Mouse (Mus musculus): Measurements from ENCODE around the gene Tnfsf9.

Tnfsf9 gene

DNA sequence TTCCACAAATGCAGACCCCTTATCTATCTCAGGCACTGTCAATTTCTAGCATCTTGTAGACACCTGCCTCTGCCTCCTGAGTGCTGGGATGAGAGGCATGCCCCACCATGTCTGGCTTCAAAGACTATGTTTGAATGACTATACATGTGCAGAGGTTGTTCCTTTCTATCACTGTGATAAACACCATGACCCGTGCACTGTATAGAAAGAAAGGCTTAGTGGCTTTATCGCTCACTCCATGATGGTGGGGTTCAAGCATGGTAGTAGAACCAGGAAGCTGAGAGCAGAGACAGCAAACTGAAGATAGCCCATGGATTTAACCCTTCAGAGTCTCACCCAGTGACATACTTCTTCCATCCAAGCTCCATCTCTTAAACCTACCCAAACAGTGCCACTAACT is 29.6 kb downstream of the Tnfsf9 start:
- no peak for DNase-seq (ENCODE audit: low read depth)

DNA sequence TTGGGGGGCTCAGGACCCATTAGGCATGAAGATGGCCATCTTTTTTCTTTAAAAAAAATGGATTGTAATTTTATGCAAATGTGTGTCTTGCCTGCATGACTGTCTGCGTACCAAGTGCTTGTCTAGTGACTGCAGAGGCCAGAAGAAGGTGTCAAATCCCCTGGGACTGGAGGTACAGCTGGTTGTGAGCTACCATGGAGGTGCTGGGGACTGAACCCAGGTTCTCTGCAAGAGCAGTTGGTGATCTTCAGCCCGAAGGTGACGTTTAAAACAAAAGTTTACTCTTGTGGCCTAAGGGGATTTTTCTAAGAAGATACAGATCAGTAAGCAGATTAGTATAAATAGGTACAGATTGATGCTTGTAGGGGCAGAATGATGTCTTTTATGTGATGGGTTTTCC is 30.5 kb downstream of the Tnfsf9 start:
- DNase-seq (ENCODE audit: low read depth), result no peak

DNA sequence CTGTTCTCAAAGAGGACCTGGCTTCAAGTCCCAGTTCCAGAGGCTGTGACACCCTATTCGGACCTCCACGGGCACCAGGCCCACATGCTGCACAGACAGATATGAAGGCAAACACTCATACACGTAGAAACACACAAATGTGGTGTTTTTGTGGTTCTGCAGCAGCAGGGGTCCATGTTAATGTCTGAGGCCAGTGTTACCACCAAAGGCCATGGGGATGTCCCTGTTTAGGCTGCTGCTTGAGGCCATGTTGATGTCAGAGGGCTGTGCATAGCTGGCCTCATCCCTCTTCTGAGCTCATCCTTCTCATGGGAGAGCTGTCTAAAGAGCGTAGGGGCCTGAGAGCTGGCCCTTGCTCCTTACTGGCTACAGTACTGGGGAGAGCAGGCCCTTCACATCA is 33.6 kb downstream of the Tnfsf9 start:
- DNase-seq (ENCODE audit: low read depth), result no peak

DNA sequence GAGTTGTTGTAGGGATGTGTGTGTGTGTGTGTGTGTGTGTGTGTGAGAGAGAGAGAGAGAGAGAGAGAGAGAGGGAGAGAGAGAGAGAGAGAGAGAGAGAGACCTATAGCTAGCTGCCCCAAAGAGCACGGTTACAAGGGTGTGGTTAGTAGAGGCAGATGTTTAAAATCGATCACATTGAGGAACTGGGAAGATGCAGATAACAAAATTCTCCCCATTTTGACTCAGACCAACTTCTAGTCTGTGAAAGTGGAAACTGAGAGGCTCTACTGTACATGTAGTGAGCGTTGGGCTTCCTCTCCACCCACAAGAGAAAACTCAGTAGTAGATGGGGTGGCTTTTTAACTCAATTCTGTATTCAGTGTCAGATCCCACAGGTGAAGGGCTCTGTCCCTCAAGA is 34.6 kb downstream of the Tnfsf9 start:
- DNase-seq (ENCODE audit: low read depth), result no peak

DNA sequence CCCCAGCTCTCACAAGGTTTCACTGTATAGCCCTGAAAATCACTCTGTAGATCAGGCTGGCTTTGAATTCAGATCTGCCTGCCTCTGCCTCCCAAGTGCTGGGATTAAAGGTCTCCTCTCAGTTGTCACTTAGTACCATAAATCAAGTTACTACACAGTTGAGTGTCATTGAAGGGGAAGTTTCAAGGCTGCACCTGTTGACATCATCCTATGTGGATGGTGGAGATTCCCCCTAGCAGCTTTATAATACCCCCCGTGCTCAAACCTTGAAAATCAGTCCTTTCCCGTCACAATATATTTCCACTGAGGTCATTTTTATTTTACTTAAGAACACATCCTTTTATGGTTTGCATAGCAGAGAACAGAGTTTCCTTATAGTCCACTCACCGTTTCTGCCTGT is 38.6 kb downstream of the Tnfsf9 start:
- DNase-seq (ENCODE audit: low read depth), result no peak

DNA sequence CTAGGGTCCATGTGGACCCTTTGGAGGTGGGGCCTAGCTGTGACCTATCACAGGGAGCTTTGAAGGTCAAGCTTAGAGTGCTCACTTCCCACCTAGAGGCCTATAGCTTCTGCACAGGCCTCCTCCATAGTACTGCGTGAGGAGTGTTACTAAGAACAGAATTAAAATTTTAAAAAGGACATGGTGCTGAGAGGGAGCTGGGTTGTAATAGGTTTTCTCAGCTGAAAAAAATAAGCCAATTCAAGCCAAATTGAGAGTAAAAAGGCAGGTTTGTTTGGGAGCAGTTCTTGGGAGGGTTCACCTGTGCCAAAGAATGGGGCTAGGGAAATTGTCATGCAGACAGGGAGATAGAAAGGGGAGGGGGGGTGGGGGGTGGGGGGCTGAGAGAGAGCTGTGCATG is 40.0 kb downstream of the Tnfsf9 start:
- DNase-seq (ENCODE audit: low read depth), result no peak

DNA sequence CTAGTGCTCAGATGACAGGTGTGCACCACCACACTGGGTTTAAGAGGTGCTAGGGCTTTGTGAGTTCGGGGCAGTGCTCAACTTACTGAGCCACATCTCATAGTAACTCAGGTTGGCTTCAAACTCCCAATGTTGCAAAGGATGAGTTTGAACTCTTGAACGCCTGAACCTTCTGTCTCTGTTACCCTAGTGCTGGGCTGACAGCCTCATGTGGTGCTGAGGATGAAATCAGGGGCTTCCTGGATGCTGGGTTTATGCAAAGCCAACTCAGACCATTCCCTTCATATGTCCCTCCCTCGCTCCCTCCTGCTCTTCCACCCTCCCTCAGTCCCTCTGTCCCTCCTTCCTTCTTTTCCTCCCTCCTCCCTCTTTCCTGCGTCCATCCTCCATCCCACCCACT is 43.2 kb downstream of the Tnfsf9 start:
- DNase-seq (ENCODE audit: low read depth), result no peak

DNA sequence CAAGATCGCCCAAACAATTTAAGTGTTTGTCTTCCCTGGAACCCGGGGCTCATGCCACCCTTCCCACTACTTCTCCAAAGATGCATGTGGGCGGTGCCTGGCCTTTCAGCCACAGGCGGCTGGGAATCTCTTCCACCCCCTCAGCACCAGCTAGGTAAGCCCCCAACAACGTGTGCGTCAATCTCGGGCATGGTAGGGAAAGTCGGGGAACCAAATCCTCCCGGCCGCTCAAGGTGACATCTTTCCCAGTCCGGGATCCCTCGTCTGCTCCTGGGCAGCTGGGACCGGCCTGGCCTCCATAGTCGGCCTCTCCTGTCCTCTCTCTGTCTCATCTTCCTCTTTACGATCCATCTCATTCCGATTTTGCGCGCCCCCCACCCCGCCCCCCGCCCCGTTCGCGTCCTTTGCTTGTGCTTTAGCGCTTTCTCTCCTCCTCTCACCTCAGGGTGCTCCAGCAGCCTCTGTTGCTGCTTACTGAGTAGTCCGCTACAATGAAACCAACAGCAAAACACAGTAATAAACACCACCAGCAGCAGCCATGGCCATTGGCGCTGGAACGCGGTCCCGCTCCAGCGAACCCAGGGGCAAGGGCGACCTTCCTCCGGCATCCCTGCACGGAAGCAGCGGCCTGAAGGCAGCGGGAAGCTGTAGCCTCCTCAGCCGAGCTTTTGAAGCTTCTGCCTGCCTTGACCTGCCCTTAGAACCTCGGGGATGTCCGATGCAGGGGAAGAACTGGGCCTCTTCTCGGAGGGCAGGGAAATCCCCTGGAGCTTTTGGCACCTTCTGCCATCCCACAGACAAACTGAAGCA is 44.1 kb downstream of the Tnfsf9 start, which contains the start of gene Cd70:
Cd70 (minus strand) TSS at position 784 of the 810 bp plus-strand sequence.
- no peak for DNase-seq (ENCODE audit: low read depth)

DNA sequence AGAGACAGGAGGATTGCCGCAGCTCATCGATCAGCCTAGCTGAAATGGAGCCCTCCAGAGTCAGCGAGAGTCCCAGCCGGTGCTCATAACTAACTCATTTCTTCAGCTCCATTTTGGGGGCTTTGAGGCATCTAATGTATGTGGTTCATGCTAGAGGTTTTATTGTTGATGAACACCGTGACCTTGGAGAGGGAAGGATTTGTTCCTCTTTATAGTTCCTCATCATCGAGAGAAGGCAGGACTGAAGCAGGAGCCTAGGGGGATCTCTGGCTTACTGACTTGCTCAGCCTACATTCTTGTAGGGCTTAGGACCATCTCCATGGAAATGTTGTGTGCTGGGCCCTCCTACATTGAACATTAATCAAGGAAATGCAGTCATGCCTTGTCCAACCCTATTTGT is 47.9 kb downstream of the Tnfsf9 start:
- no peak for DNase-seq (ENCODE audit: low read depth)

DNA sequence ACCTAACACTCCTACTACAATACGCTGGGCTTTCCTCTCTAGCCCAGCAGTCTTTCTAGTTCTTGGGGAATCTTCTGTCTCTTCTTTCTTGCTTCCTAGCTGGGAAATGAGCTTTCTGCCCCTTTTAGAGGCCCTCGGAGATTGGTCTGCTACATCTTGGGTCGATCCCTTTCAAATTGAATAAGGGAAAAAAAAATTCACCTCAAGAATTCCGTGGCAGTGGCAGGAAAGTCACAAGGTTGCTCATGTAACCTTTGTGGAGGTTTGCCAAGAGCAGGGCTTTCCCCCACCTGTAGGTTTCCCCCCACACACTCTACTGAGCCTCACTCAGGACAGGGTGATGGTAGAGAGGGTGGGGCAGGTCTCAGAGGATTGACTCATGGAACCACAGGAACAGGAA is 48.7 kb downstream of the Tnfsf9 start:
- no peak for DNase-seq (ENCODE audit: low read depth)

Data from 416B (cell line).